Mouse (Mus musculus): Measurements from ENCODE around the gene Kif6.

- TF ChIP-seq CTCF (conservative IDR thresholded peaks at IDR 0.05; ENCODE audit: insufficient read depth, insufficient read length, low read depth, low read length) (no peak; the same call in 1 of the 2 replicates), POLR2A (IDR thresholded peaks at IDR 0.05; ENCODE audit: low read depth, low read length) (no peak)
Observed at GRCm38 (mm10) chr17:49872305-49872704, 257.4 kb downstream of the Kif6 start.
